In the genomic region with DNA sequence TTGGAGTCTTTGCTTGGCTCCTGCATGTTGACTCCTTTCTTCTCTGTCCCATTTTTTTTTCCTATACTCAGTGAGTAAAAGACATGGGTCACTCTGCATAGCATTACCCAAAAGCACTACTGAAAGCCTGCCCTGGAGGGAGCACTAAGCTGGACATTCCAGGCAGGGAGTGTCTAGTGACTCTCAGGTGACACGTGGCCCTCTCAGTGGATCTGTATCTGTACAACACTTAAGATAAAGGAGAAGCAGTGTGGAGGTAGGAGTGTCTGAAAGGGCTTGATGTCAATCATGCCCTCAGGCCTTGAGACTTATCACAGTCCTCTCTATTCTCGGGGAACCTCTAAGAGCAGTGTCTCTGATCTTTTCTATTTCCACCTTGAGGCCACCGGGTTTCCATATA, we compare ENCODE assay signal across 27 mouse cellular contexts. TPM values are rescaled to one million over a fixed set of nuclear protein-coding genes. Genes with fewer than 3 reads are reported as not detected.
"Had no signal": no experiment of that assay in that cellular context is flagged by ENCODE, and none has a peak within 500 bp of the region (broad histone marks: within the 10 kb centered on the region; RNA-seq: fewer than 3 reads in every experiment).

No protein-coding gene starts in this region.

- H3K9ac ChIP-seq: heart, embryonic 12.5 days; hindbrain, embryonic 12.5 days; hindbrain, embryonic 14.5 days; limb, embryonic 13.5 days; limb, embryonic 15.5 days; liver, embryonic 13.5 days; liver, embryonic 15.5 days had no signal

- ATAC-seq: hindbrain, embryonic 16.5 days; inflammation-experienced regulatory T-cells, adult 6 months had no signal

- H3K9me3 ChIP-seq: heart, embryonic 10.5 days; heart, embryonic 12.5 days; hindbrain, embryonic 10.5 days; hindbrain, embryonic 12.5 days; limb, embryonic 13.5 days; limb, embryonic 15.5 days; liver, embryonic 15.5 days had no signal

- H3K27ac ChIP-seq: gastrocnemius, adult 2 months; heart, embryonic 10.5 days; hindbrain, embryonic 10.5 days; hindbrain, embryonic 12.5 days; hindbrain, embryonic 14.5 days; limb, embryonic 13.5 days; limb, embryonic 15.5 days; liver, embryonic 13.5 days; liver, embryonic 15.5 days had no signal

- H3K4me3 ChIP-seq: gastrocnemius, adult 2 months; heart, embryonic 10.5 days; heart, embryonic 12.5 days; hindbrain, embryonic 10.5 days; hindbrain, embryonic 12.5 days; limb, embryonic 13.5 days; limb, embryonic 15.5 days; liver, embryonic 13.5 days; liver, embryonic 15.5 days had no signal

- H3K4me1 ChIP-seq: heart, embryonic 12.5 days; hindbrain, embryonic 10.5 days; hindbrain, embryonic 12.5 days; limb, embryonic 13.5 days; limb, embryonic 15.5 days; liver, embryonic 13.5 days; liver, embryonic 15.5 days had no signal

- DNase-seq: gastrocnemius, adult 2 months; gastrocnemius, postnatal 10 days; gastrocnemius, postnatal 25 days; heart, adult 18-20 months; heart, postnatal 10 days; heart, postnatal 4 days; kidney, adult 18-20 months; kidney, adult 8-10 months; kidney, postnatal 14 days; kidney, postnatal 36 days; layer of hippocampus, adult 9-11 months; layer of hippocampus, postnatal 36 days; liver, embryonic 13.5 days had no signal

- H3K36me3 ChIP-seq: heart, embryonic 10.5 days; heart, embryonic 12.5 days; hindbrain, embryonic 10.5 days; hindbrain, embryonic 12.5 days; limb, embryonic 13.5 days; limb, embryonic 15.5 days; liver, embryonic 13.5 days; liver, embryonic 15.5 days had no signal

- H3K27me3 ChIP-seq: heart, embryonic 12.5 days; hindbrain, embryonic 12.5 days; limb, embryonic 13.5 days; limb, embryonic 15.5 days; liver, embryonic 13.5 days; liver, embryonic 15.5 days had no signal

- H3K4me2 ChIP-seq: heart, embryonic 12.5 days; hindbrain, embryonic 12.5 days; hindbrain, embryonic 14.5 days; limb, embryonic 13.5 days; limb, embryonic 15.5 days; liver, embryonic 11.5 days; liver, embryonic 13.5 days; liver, embryonic 15.5 days had no signal

RNA-seq across cellular contexts. Expression of a gene that starts 25.9 kb away (rescaled TPM):
- polyA plus RNA-seq: heart, embryonic 14.5 days; inflammation-experienced regulatory T-cells, adult 6 months; kidney, embryonic 16.5 days; large intestine, adult 2 months; liver, embryonic 13.5 days had no signal
